Mouse (Mus musculus) embryonic facial prominence, embryonic 11.5 days (tissue): ENCODE measurements at regions not wholly inside any gene's neighbourhood (a gene's known extent, or its start where the extent isn't known, plus 50 kb on each side); places are given as distances from the start of the nearest gene placed in this dataset.

Experiments
- ATAC-seq: fragments of 200-750 bp; cut with Nextera tagmentation; replicated peaks from 2 replicates; pipeline ENCODE4 v1.8.0; 2017; ENCODE audit warnings: low read depth; ENCODE audit not compliant: insufficient number of reproducible peaks, low FRiP score, low TSS enrichment
- DNase-seq: peaks from one replicate; pipeline ENCODE4 v3.0.0-alpha.2; 2015; ENCODE audit warnings: low spot score
- H3K27ac ChIP-seq: fragments of 300-500 bp; sonication (generic); replicated peaks from 2 replicates; pipeline ENCODE4 v1.5.1; 2014; ENCODE audit warnings: mild to moderate bottlenecking, low read depth, low read length, control low read depth
- H3K27me3 ChIP-seq: fragments of 300-500 bp; sonication (generic); 2 replicates; pipeline ENCODE4 v1.6.1; 2014; ENCODE audit warnings: mild to moderate bottlenecking, low read length, moderate library complexity, mixed read lengths; ENCODE audit not compliant: control insufficient read depth, insufficient read depth
- H3K36me3 ChIP-seq: fragments of 300-500 bp; sonication (generic); replicated peaks from 2 replicates; pipeline ENCODE4 v1.6.1; 2014; ENCODE audit warnings: low read depth, mild to moderate bottlenecking, low read length, moderate library complexity, mixed read lengths; ENCODE audit not compliant: control insufficient read depth, insufficient read depth
- H3K4me1 ChIP-seq: fragments of 300-500 bp; sonication (generic); 2 replicates; pipeline ENCODE4 v1.6.1; 2014; ENCODE audit warnings: low read length, mixed read lengths; ENCODE audit not compliant: control insufficient read depth, insufficient read depth
- H3K4me2 ChIP-seq: fragments of 300-500 bp; sonication (generic); 2 replicates; pipeline ENCODE4 v1.6.1; 2014; ENCODE audit warnings: low read depth, mild to moderate bottlenecking, control low read depth, low read length, moderate library complexity
- H3K4me3 ChIP-seq: fragments of 300-500 bp; sonication (generic); 2 replicates; pipeline ENCODE4 v1.5.1; 2014; ENCODE audit warnings: low read depth, low read length, control low read depth
- H3K9ac ChIP-seq: fragments of 300-500 bp; sonication (generic); replicated peaks from 2 replicates; pipeline ENCODE4 v1.6.1; 2014; ENCODE audit warnings: mild to moderate bottlenecking, control low read depth, low read length
- H3K9me3 ChIP-seq: fragments of 300-500 bp; sonication (generic); replicated peaks from 2 replicates; pipeline ENCODE4 v1.6.1; 2016; ENCODE audit warnings: mild to moderate bottlenecking, low read length, inconsistent platforms, mixed read lengths; ENCODE audit not compliant: control insufficient read depth
- WGBS: fragments of 180-500 bp; shearing (Covaris S2); extraction: QIAGEN DNeasy Blood & Tissue Kit; methylation state at CpG from one replicate; pipeline ENCODE4 v1.1.7; 2014; 5-methylcytosine and 5-hydroxymethylcytosine counted together

DNA sequence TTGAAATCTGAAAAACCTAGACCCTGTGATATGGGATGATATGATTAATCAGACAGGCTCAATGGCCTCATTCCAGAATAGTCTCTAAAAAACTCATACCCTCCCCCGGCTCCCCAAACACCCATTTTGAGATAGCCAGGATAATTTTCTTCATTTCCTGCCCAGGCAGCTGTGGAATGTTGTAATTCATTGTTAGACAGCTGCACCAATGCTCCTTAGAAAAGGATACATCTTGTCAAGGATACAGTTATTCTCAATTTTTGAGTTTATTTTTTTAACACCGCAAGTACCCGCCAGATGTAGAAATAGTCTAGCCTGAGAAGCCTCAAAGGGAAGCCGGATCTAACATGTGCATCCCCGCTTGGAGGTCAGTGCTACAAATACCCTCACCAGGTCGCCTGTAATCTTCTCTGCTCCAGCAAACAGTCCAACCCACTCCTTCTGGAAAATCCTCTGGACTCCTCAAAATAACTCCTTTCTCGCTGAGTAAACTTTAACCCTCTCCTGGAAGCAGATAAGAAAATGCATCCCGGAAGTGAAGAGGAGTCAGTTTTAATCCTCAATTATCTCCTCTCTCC is 673.1 kb downstream of the Diaph3 start:
- DNase-seq: peak; percentile 33
- Histone ChIP-seq H3K36me3 (no peaks in the 10 kb centered on the region), H3K27me3 (no peaks in the 10 kb centered on the region), H3K9ac (no peak overlapping the region), H3K4me2 (no peak overlapping the region), H3K9me3 (no peaks in the 10 kb centered on the region), H3K27ac (no peak overlapping the region), H3K4me1 (no peaks in the 10 kb centered on the region), H3K4me3 (no peak overlapping the region)
- 46% methylated on average over 8 of the region's 8 CpGs for WGBS
- ATAC-seq: no peak

DNA sequence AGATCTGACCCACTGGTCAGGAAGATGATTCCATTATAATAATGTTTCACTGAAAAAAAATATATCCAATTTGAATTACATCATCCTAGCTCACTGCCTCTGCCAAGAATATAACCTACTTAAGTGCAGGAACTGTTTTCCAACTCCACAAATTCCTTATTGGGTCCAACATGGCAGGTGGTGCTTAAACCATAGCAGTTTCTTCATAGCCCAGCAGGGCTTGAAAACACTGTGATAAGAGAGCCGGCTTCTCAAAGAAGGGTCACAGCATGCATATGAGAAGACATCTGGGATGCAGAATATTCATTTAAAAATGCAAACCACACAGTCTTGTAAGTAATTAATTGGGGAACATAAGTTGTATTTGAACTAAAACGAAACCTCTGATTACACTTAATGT is 677.6 kb downstream of the Diaph3 start:
- H3K9ac ChIP-seq: no peak overlapping the region
- DNase-seq: no peak
- H3K36me3 ChIP-seq: no peaks in the 10 kb centered on the region
- H3K27me3 ChIP-seq: no peaks in the 10 kb centered on the region
- WGBS: 91% methylated on average over 2 of the region's 2 CpGs
- H3K4me1 ChIP-seq: no peaks in the 10 kb centered on the region
- no peak overlapping the region for H3K4me2 ChIP-seq
- no peak overlapping the region for H3K27ac ChIP-seq
- no peak overlapping the region for H3K4me3 ChIP-seq
- ATAC-seq: no peak
- H3K9me3 ChIP-seq: no peaks in the 10 kb centered on the region

DNA sequence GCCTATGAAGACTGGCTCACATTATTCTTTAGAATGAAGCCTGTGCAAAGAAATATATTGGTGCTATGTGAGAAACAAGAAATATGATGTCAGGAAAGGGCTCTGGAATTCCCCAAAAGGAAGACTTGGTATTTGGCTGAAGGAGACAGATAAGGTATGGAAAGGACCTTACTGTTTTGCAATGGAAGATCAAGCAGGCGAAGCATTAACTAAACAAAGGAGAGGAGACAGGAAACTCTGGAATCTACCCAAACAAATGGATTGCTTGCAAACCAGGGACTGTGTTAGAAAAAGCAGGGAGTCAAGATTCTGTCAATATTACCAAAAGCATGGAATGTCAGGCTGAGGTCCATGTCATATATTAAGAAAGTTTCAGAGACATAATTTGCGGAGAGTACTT is 687.9 kb downstream of the Diaph3 start:
- Histone ChIP-seq H3K27me3 (no peaks in the 10 kb centered on the region), H3K4me2 (no peak overlapping the region), H3K9ac (no peak overlapping the region), H3K4me3 (no peak overlapping the region), H3K4me1 (no peaks in the 10 kb centered on the region), H3K9me3 (no peaks in the 10 kb centered on the region), H3K36me3 (no peaks in the 10 kb centered on the region), H3K27ac (no peak overlapping the region)
- WGBS: 75% methylated on average over 2 of the region's 2 CpGs
- ATAC-seq (no peak), DNase-seq (no peak)

DNA sequence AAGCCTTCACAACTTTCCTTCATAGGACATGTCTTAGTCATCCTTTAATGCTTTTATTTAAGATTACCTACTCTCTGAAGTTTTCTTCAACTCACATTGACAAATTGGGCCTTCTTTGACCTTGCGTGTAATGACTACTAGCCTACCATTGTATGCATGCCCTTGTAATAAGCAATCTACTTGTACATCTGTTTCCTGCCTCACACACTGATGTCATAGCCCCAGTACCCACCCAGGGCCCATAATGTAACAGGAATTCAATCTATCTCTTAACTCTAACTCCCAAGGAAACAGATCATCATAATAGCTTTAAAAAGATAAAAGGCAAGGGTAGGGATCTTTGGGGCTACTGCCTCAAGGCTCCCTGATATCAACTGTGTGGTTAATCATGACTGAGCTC is 690.4 kb downstream of the Diaph3 start:
- Histone ChIP-seq H3K9ac (no peak overlapping the region), H3K4me2 (no peak overlapping the region), H3K27me3 (no peaks in the 10 kb centered on the region), H3K4me3 (no peak overlapping the region), H3K27ac (no peak overlapping the region), H3K4me1 (no peaks in the 10 kb centered on the region), H3K36me3 (no peaks in the 10 kb centered on the region), H3K9me3 (no peaks in the 10 kb centered on the region)
- ATAC-seq: no peak
- no peak for DNase-seq
- 85% methylated on average over 1 of the region's 1 CpGs for WGBS

DNA sequence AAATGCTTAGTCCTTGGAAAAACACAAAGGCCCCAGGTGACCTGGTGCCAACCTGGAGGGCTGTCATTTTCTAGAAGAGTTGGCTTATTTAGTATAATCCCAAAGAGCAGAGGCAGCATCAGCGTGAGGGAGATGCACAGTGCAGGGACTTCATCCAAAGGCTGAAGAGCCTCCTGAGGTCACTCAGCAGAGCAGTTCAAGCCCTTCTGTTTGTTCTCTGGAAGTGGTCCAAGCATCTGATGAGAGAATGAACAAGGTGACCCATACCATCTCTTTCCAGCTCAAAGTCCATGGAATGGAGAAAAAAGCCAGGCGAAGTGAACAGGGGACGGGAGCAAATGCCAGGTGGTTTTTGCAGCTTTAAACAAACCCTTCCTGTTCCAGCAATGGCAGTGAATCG is 695.9 kb downstream of the Diaph3 start:
- no peaks in the 10 kb centered on the region for H3K27me3 ChIP-seq
- WGBS: 83% methylated on average over 4 of the region's 4 CpGs
- no peak overlapping the region for H3K27ac ChIP-seq
- H3K4me3 ChIP-seq: no peak overlapping the region
- no peaks in the 10 kb centered on the region for H3K9me3 ChIP-seq
- no peak overlapping the region for H3K9ac ChIP-seq
- no peak overlapping the region for H3K4me2 ChIP-seq
- DNase-seq (no peak), ATAC-seq (no peak)
- no peaks in the 10 kb centered on the region for H3K4me1 ChIP-seq
- H3K36me3 ChIP-seq: no peaks in the 10 kb centered on the region

DNA sequence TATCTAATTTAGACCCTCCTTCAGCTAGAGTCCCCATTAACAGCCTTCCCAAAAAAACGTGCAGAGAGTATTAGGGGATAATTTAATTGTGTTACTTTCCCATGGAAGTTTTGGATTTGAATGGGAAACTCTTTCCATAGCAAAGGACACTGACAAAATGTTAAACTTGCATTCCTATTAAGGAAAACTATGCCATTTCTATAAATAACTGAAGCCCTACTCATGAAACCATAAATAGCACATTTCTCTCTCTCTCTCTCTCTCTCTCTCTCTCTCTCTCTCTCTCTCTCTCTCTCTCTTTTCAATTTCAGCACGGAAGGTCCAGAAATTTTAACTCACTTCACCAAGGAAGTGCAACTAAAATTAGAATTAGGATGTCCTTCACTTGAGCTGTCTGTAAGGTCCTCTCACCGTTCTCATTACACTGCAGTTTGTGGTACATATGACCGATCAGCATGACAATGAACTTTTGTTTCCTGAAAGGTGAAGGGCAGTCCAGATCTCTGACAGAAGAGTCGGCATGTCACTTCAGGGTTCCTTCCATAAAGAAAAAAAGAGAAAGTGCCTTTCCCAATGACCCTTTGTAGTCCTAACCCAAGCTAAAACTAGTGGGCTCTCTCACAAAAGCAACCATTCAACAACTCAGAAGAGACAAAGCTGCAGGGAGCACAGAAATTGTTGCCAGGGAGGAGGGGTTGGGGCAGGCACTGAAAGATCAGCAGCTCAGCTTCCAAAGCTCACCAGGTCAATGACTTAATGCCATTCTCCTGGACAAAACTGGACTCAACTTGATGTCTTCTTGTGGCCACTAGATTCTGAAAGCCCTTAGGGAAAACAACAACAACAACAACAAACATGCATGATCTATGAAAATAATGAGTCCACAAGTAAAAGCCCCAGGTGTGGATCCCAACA is 696.9 kb downstream of the Diaph3 start:
- Histone ChIP-seq H3K27me3 (no peaks in the 10 kb centered on the region), H3K4me1 (no peaks in the 10 kb centered on the region), H3K27ac (no peak overlapping the region), H3K9me3 (no peaks in the 10 kb centered on the region), H3K4me2 (no peak overlapping the region), H3K36me3 (no peaks in the 10 kb centered on the region), H3K9ac (no peak overlapping the region), H3K4me3 (no peak overlapping the region)
- no peak for DNase-seq
- WGBS: 42% methylated on average over 5 of the region's 5 CpGs
- ATAC-seq: no peak

DNA sequence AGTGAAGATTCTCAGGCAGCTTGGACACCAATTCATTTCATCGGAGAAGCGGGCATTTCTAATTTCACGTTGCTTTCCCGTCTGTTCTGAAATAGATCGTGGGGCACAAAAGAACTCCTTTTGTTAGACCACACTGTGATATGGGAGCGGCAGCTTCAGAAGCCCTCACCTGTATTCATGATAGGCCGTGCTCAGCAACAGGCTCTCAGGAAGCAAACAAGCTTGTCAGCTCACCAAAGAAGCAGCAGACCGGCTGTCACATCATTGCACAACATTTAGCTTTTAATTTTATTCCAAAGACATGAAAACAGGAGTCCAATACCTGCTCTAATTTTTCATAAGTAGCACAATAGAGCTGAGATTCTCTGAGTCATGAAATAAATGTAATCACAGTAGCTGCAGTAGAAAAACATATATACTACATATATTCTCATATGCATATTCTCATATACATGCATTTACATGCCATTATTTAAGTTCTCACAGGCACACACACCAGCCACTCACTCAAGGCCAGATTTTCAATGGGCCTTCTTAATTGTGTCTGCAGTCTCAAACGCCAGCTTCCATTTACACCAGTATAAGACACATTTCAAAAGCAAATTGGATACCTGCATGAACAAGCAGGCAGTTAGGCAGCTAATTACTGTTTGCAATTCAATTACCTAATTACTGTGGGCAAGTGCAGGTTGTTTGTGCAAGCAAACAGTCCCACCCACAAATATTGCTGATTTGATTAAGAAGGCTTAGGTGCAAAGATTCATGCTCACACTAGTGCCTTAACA is 698.9 kb downstream of the Diaph3 start:
- DNase-seq (no peak), ATAC-seq (no peak)
- Histone ChIP-seq H3K4me3 (no peak overlapping the region), H3K9ac (no peak overlapping the region), H3K9me3 (no peaks in the 10 kb centered on the region), H3K36me3 (no peaks in the 10 kb centered on the region), H3K27me3 (no peaks in the 10 kb centered on the region), H3K4me1 (no peaks in the 10 kb centered on the region), H3K4me2 (no peak overlapping the region), H3K27ac (no peak overlapping the region)
- WGBS: 82% methylated on average over 9 of the region's 9 CpGs

DNA sequence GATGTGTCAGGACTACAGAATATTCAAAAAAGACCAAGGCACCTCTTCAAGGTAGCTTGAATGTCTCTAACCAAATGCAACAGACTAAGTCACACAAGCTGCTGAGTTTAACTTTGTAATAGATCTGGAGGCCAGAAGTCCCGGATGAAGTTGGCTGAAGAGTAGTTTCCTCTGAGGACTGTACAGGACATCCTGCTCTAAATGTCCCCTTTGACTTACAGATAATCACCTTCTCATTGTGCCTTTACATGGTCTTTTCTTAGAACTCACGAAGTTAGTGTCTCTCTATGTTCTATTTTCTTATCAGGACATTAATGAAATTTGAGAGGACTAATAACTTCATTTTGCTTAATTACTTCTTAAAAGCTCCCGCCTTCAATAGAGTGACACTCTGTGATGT is 703.7 kb downstream of the Diaph3 start:
- H3K9me3 ChIP-seq: no peaks in the 10 kb centered on the region
- no peak overlapping the region for H3K4me2 ChIP-seq
- H3K9ac ChIP-seq: no peak overlapping the region
- no peaks in the 10 kb centered on the region for H3K4me1 ChIP-seq
- no peaks in the 10 kb centered on the region for H3K27me3 ChIP-seq
- H3K27ac ChIP-seq: no peak overlapping the region
- no peak overlapping the region for H3K4me3 ChIP-seq
- DNase-seq (no peak), ATAC-seq (no peak)
- no peaks in the 10 kb centered on the region for H3K36me3 ChIP-seq
- 81% methylated on average over 3 of the region's 3 CpGs for WGBS
